Mouse (Mus musculus) cerebellum, adult 2 months (tissue): ENCODE data around the gene Cd79a.
A peak's percentile ranks its signal among the peaks of the same experiment; 100 is the strongest.

ENCODE experiments used
- CTCF ChIP-seq: fragments of 200-500 bp; IDR thresholded peaks from 2 replicates; pipeline ENCODE4 v1.5.1; 2011; ENCODE audit warnings: low read depth, mild to moderate bottlenecking, control low read depth, low read length, moderate library complexity, borderline replicate concordance; ENCODE audit not compliant: insufficient read depth
- POLR2A ChIP-seq: fragments of 200-500 bp; IDR thresholded peaks from 2 replicates; pipeline ENCODE4 v1.6.1; 2011; ENCODE audit warnings: low read length, control low read depth, borderline replicate concordance; ENCODE audit not compliant: insufficient read depth

GRCm38 (mm10) chr7:24949958-24950623 is 52.9 kb downstream of the Cd79a start:
- TF ChIP-seq POLR2A, result no peak
- peak; percentile 71; the same call in 1 of the 2 replicates for TF ChIP-seq CTCF
